Mouse (Mus musculus): ENCODE measurements around the gene Rsl1d1. TPM values are rescaled to one million over a fixed set of nuclear protein-coding genes. Genes with fewer than 3 reads are reported as not detected.
"Not testable (repeated sequence)": the region's sequence is repeated elsewhere in the genome, so short reads cannot be mapped to it uniquely, and the experiment has no call there.

The Rsl1d1 gene
- polyA plus RNA-seq, 1 experiment from 2014 or later = 117 TPM

GRCm38 (mm10) chr16:11174671-11175081 is 28.5 kb downstream of the Rsl1d1 start:
- H3K4me3 ChIP-seq (ENCODE audit: low read length) = peak overlapping the region; percentile 79
- H3K36me3 ChIP-seq (ENCODE audit: control insufficient read depth, insufficient read depth, low read length) = no peaks in the 10 kb centered on the region
- WGBS = 7% methylated on average over 10 of the region's 10 CpGs
- H3K4me1 ChIP-seq (ENCODE audit: control insufficient read depth, insufficient read depth, low read depth, low read length) = peaks cover 13% of the 10 kb centered on the region
- peak overlapping the region; percentile 23; the same call in 1 of the 2 replicates for H3K9ac ChIP-seq (ENCODE audit: low read depth, low read length)
- H3K9me3 ChIP-seq (ENCODE audit: control insufficient read depth, low read length) = no peaks in the 10 kb centered on the region
- H3K27ac ChIP-seq (ENCODE audit: low read depth, low read length) = peak overlapping the region; percentile 46; the same call in 1 of the 2 replicates
- H3K27me3 ChIP-seq (replicated peaks; ENCODE audit: control insufficient read depth, insufficient read depth, low read length) = no peaks in the 10 kb centered on the region
- ATAC-seq = no peak
- H3K4me2 ChIP-seq (ENCODE audit: low read length) = peak overlapping the region; percentile 87

GRCm38 (mm10) chr16:11171679-11172078 is 31.5 kb downstream of the Rsl1d1 start:
- no peak overlapping the region for H3K4me2 ChIP-seq (ENCODE audit: low read length)
- H3K9me3 ChIP-seq (ENCODE audit: control insufficient read depth, low read length) = no peaks in the 10 kb centered on the region
- H3K9ac ChIP-seq (ENCODE audit: low read depth, low read length) = no peak overlapping the region
- no peaks in the 10 kb centered on the region for H3K27me3 ChIP-seq (replicated peaks; ENCODE audit: control insufficient read depth, insufficient read depth, low read length)
- peaks cover 7% of the 10 kb centered on the region for H3K4me1 ChIP-seq (ENCODE audit: control insufficient read depth, insufficient read depth, low read depth, low read length)
- 91% methylated on average over 6 of the region's 6 CpGs for WGBS
- no peak for ATAC-seq
- H3K4me3 ChIP-seq (ENCODE audit: low read length) = no peak overlapping the region
- H3K36me3 ChIP-seq (ENCODE audit: control insufficient read depth, insufficient read depth, low read length) = no peaks in the 10 kb centered on the region
- no peak overlapping the region for H3K27ac ChIP-seq (ENCODE audit: low read depth, low read length)

- no peaks in the 10 kb centered on the region; the same call in 1 of the 2 replicates for H3K4me1 ChIP-seq (ENCODE audit: control insufficient read depth, insufficient read depth, low read depth, low read length)
- no peak overlapping the region for H3K4me3 ChIP-seq (ENCODE audit: low read length)
- no peak overlapping the region for H3K27ac ChIP-seq (ENCODE audit: low read depth, low read length)
- WGBS = 87% methylated on average over 2 of the region's 2 CpGs
- ATAC-seq = no peak
- H3K9me3 ChIP-seq (ENCODE audit: control insufficient read depth, low read length) = no peaks in the 10 kb centered on the region
- no peaks in the 10 kb centered on the region for H3K27me3 ChIP-seq (replicated peaks; ENCODE audit: control insufficient read depth, insufficient read depth, low read length)
- H3K4me2 ChIP-seq (ENCODE audit: low read length) = no peak overlapping the region
- peaks cover 4% of the 10 kb centered on the region for H3K36me3 ChIP-seq (ENCODE audit: control insufficient read depth, insufficient read depth, low read length)
- no peak overlapping the region for H3K9ac ChIP-seq (ENCODE audit: low read depth, low read length)
These were observed 36.7 kb downstream of the Rsl1d1 start for GRCm38 (mm10) chr16:11166431-11166830.

GRCm38 (mm10) chr16:11164695-11165255 is 38.4 kb downstream of the Rsl1d1 start:
- Histone ChIP-seq H3K36me3 (ENCODE audit: control insufficient read depth, insufficient read depth, low read length) (peaks cover 4% of the 10 kb centered on the region), H3K4me1 (ENCODE audit: control insufficient read depth, insufficient read depth, low read depth, low read length) (no peaks in the 10 kb centered on the region; the same call in 1 of the 2 replicates), H3K4me3 (ENCODE audit: low read length) (no peak overlapping the region), H3K4me2 (ENCODE audit: low read length) (no peak overlapping the region), H3K27me3 (replicated peaks; ENCODE audit: control insufficient read depth, insufficient read depth, low read length) (no peaks in the 10 kb centered on the region), H3K9me3 (ENCODE audit: control insufficient read depth, low read length) (no peaks in the 10 kb centered on the region), H3K27ac (ENCODE audit: low read depth, low read length) (no peak overlapping the region), H3K9ac (ENCODE audit: low read depth, low read length) (no peak overlapping the region)
- ATAC-seq = 0 out of 2 replicates have a peak, but pooled peaks have one; percentile 45
- 75% methylated on average over 3 of the region's 3 CpGs for WGBS

GRCm38 (mm10) chr16:11157721-11158120 is 45.4 kb downstream of the Rsl1d1 start:
- not testable (repeated sequence) for H3K9me3 ChIP-seq (ENCODE audit: control insufficient read depth, low read length); H3K9ac ChIP-seq (ENCODE audit: low read depth, low read length); H3K27me3 ChIP-seq (replicated peaks; ENCODE audit: control insufficient read depth, insufficient read depth, low read length); H3K4me1 ChIP-seq (ENCODE audit: control insufficient read depth, insufficient read depth, low read depth, low read length); ATAC-seq; H3K4me3 ChIP-seq (ENCODE audit: low read length); H3K4me2 ChIP-seq (ENCODE audit: low read length); H3K27ac ChIP-seq (ENCODE audit: low read depth, low read length)
- H3K36me3 ChIP-seq (ENCODE audit: control insufficient read depth, insufficient read depth, low read length) = peaks cover 29% of the 10 kb centered on the region
- 56% methylated on average over 1 of the region's 3 CpGs for WGBS

GRCm38 (mm10) chr16:11154500-11154899 is 48.6 kb downstream of the Rsl1d1 start:
- H3K27me3 ChIP-seq (replicated peaks; ENCODE audit: control insufficient read depth, insufficient read depth, low read length) = no peaks in the 10 kb centered on the region
- H3K9ac ChIP-seq (ENCODE audit: low read depth, low read length) = no peak overlapping the region
- no peaks in the 10 kb centered on the region for H3K4me1 ChIP-seq (ENCODE audit: control insufficient read depth, insufficient read depth, low read depth, low read length)
- no peak overlapping the region for H3K27ac ChIP-seq (ENCODE audit: low read depth, low read length)
- H3K36me3 ChIP-seq (ENCODE audit: control insufficient read depth, insufficient read depth, low read length) = peaks cover 33% of the 10 kb centered on the region
- H3K4me3 ChIP-seq (ENCODE audit: low read length) = no peak overlapping the region
- no peaks in the 10 kb centered on the region for H3K9me3 ChIP-seq (ENCODE audit: control insufficient read depth, low read length)
- H3K4me2 ChIP-seq (ENCODE audit: low read length) = no peak overlapping the region
- ATAC-seq = no peak

GRCm38 (mm10) chr16:11143706-11144483 is 59.2 kb downstream of the Rsl1d1 start:
- not testable (repeated sequence) for H3K9me3 ChIP-seq (ENCODE audit: control insufficient read depth, low read length); H3K4me3 ChIP-seq (ENCODE audit: low read length); H3K27ac ChIP-seq (ENCODE audit: low read depth, low read length); H3K9ac ChIP-seq (ENCODE audit: low read depth, low read length); ATAC-seq; H3K27me3 ChIP-seq (replicated peaks; ENCODE audit: control insufficient read depth, insufficient read depth, low read length); H3K4me2 ChIP-seq (ENCODE audit: low read length); H3K4me1 ChIP-seq (ENCODE audit: control insufficient read depth, insufficient read depth, low read depth, low read length)
- peaks cover 29% of the 10 kb centered on the region for H3K36me3 ChIP-seq (ENCODE audit: control insufficient read depth, insufficient read depth, low read length)
- 17% methylated on average over 54 of the region's 56 CpGs for WGBS

Small RNA genes within 50 kb of the gene (microRNA-seq; reads per million reads assigned to microRNA genes)
- 84.1 reads per million, percentile 47 among the genes with 10 or more reads in this experiment for gene Gm23935

Other genes with a start within 250 kb of the Rsl1d1 start
- 134 and 150 TPM in 2 replicates for gene Snn, start 142.4 kb downstream of the Rsl1d1 start, polyA plus RNA-seq (2015; fragmentation: Nextera tagmentation; extraction: Ambion mirVana)
- 28.9 and 31.6 TPM in 2 replicates for gene Litaf, start 137.2 kb downstream of the Rsl1d1 start, polyA plus RNA-seq (2015; fragmentation: Nextera tagmentation; extraction: Ambion mirVana)
- 27.4 and 28.9 TPM in 2 replicates for gene Txndc11, start 68.7 kb downstream of the Rsl1d1 start, polyA plus RNA-seq (2015; fragmentation: Nextera tagmentation; extraction: Ambion mirVana)
- 67.0 and 75.8 TPM in 2 replicates for gene Zc3h7a, start 26.9 kb downstream of the Rsl1d1 start, polyA plus RNA-seq (2015; fragmentation: Nextera tagmentation; extraction: Ambion mirVana)
- 40.0 and 43.7 TPM in 2 replicates for gene Gspt1, start 51.0 kb upstream of the Rsl1d1 start, polyA plus RNA-seq (2015; fragmentation: Nextera tagmentation; extraction: Ambion mirVana)
- gene Tnfrsf17, start 110.5 kb upstream of the Rsl1d1 start, polyA plus RNA-seq (2015; fragmentation: Nextera tagmentation; extraction: Ambion mirVana) = 0.26 TPM in 1 of 2 replicates, not detected in the other
- 15.3 and 17.8 TPM in 2 replicates for gene Snx29, start 119.6 kb upstream of the Rsl1d1 start, polyA plus RNA-seq (2015; fragmentation: Nextera tagmentation; extraction: Ambion mirVana)

All from hindbrain, embryonic 16.5 days (tissue).